Mouse (Mus musculus) E14TG2a.4 (cell line): Measurements from ENCODE around the gene Abcb9.

Experiments
- CTCF ChIP-seq: conservative IDR thresholded peaks from 2 replicates; pipeline ENCODE4 v1.5.1; 2014; ENCODE audit warnings: low read length
- NANOG ChIP-seq: IDR thresholded peaks from 2 replicates; pipeline ENCODE4 v1.6.1; 2014; ENCODE audit warnings: borderline replicate concordance, low read length, mixed read lengths
- POU5F1 ChIP-seq: IDR thresholded peaks from 2 replicates; pipeline ENCODE4 v1.6.1; 2014; ENCODE audit warnings: low read length, borderline replicate concordance

GRCm38 (mm10) chr5:124111077-124111741 is 15.6 kb upstream of the Abcb9 start:
- peak; percentile 79 for TF ChIP-seq CTCF
- TF ChIP-seq POU5F1: no peak
- TF ChIP-seq NANOG: no peak
